Mouse (Mus musculus): ENCODE measurements around the gene Hist2h2be. TPM values are rescaled to one million over a fixed set of nuclear protein-coding genes. Genes with fewer than 3 reads are reported as not detected.

The Hist2h2be gene
- polyA plus RNA-seq (2017; shearing (Covaris generic)), result 1.2 TPM

GRCm38 (mm10) chr3:96220765-96221639 lies at the start of gene Hist2h2be, which contains the start of gene Hist2h2ac:
Gene Hist2h2be, plus strand, starts transcription at chr3:96221119.
Gene Hist2h2ac, minus strand, starts transcription at chr3:96220880.

GRCm38 (mm10) chr3:96172197-96173178 lies 48.4 kb upstream of the Hist2h2be start, which contains the start of gene Sf3b4:
Gene Sf3b4, plus strand, starts transcription at chr3:96172332.

GRCm38 (mm10) chr3:96180727-96181477 lies 40.0 kb upstream of the Hist2h2be start, which contains the start of gene Sv2a:
Gene Sv2a, plus strand, starts transcription at chr3:96181151.

GRCm38 (mm10) chr3:96219661-96220130 lies 1.2 kb upstream of the Hist2h2be start, which contains the start of the genes Bola1 and Hist2h2ab:
Gene Bola1, minus strand, starts transcription at chr3:96219709.
Gene Hist2h2ab, plus strand, starts transcription at chr3:96219865.

GRCm38 (mm10) chr3:96238954-96239793 lies 18.3 kb downstream of the Hist2h2be start, which contains the start of gene Hist2h3c2:
Gene Hist2h3c2, minus strand, starts transcription at chr3:96239127.

GRCm38 (mm10) chr3:96239949-96240798 lies 19.3 kb downstream of the Hist2h2be start, which contains the start of gene Hist2h2aa2:
Gene Hist2h2aa2, minus strand, starts transcription at chr3:96240276.

GRCm38 (mm10) chr3:96245003-96245886 lies 24.3 kb downstream of the Hist2h2be start, which contains the start of gene Hist2h2aa1:
Gene Hist2h2aa1, plus strand, starts transcription at chr3:96245497.

GRCm38 (mm10) chr3:96246427-96246856 lies 25.5 kb downstream of the Hist2h2be start, which contains the start of gene Hist2h3c1:
Gene Hist2h3c1, plus strand, starts transcription at chr3:96246685.

GRCm38 (mm10) chr3:96262979-96263550 lies 42.1 kb downstream of the Hist2h2be start, which contains the start of gene Hist2h4:
Gene Hist2h4, minus strand, starts transcription at chr3:96263311.

GRCm38 (mm10) chr3:96268051-96268775 lies 47.3 kb downstream of the Hist2h2be start, which contains the start of gene Hist2h3b:
Gene Hist2h3b, plus strand, starts transcription at chr3:96268654.

GRCm38 (mm10) chr3:96269511-96270474 lies 48.9 kb downstream of the Hist2h2be start, which contains the start of gene Hist2h2bb:
Gene Hist2h2bb, plus strand, starts transcription at chr3:96269752.

Data from effector memory CD4-positive, alpha-beta T cell, adult 7 months (primary cell).